Mouse (Mus musculus) forebrain, embryonic 11.5 days (tissue): ENCODE measurements around the gene Tulp4. TPM values are rescaled to one million over a fixed set of nuclear protein-coding genes. Genes with fewer than 3 reads are reported as not detected.
"Not testable (repeated sequence)": the region's sequence is repeated elsewhere in the genome, so short reads cannot be mapped to it uniquely, and the experiment has no call there.

ENCODE experiments used
- ATAC-seq: fragments of 200-750 bp; cut with Nextera tagmentation; replicated peaks from 2 replicates; pipeline ENCODE4 v1.8.0; 2017; ENCODE audit warnings: moderate TSS enrichment; ENCODE audit not compliant: low FRiP score
- DNase-seq: peaks from one replicate; pipeline ENCODE4 v3.0.0-alpha.2; 2017; ENCODE audit warnings: low spot score
- H3K27ac ChIP-seq: fragments of 300-500 bp; sonication (generic); 2 replicates; pipeline ENCODE4 v1.5.1; 2014; ENCODE audit warnings: low read depth, low read length
- H3K27me3 ChIP-seq: fragments of 300-500 bp; sonication (generic); 2 replicates; pipeline ENCODE4 v1.6.1; 2014; ENCODE audit warnings: mild to moderate bottlenecking, low read length, mixed read lengths; ENCODE audit not compliant: control insufficient read depth, insufficient read depth
- H3K36me3 ChIP-seq: fragments of 300-500 bp; sonication (generic); 2 replicates; pipeline ENCODE4 v1.6.1; 2014; ENCODE audit warnings: mild to moderate bottlenecking, low read length, moderate library complexity, mixed read lengths; ENCODE audit not compliant: control insufficient read depth, insufficient read depth
- H3K4me1 ChIP-seq: fragments of 300-500 bp; sonication (generic); replicated peaks from 2 replicates; pipeline ENCODE4 v1.6.1; 2014; ENCODE audit warnings: low read length, mixed read lengths; ENCODE audit not compliant: control insufficient read depth, insufficient read depth
- H3K4me2 ChIP-seq: fragments of 300-500 bp; sonication (generic); 2 replicates; pipeline ENCODE4 v1.6.1; 2014; ENCODE audit warnings: low read depth, mild to moderate bottlenecking, low read length, moderate library complexity, mixed read lengths; ENCODE audit not compliant: severe bottlenecking
- H3K4me3 ChIP-seq: fragments of 300-500 bp; sonication (generic); 2 replicates; pipeline ENCODE4 v1.5.1; 2014; ENCODE audit warnings: low read depth, low read length
- H3K9ac ChIP-seq: fragments of 300-500 bp; sonication (generic); 2 replicates; pipeline ENCODE4 v1.6.1; 2014; ENCODE audit warnings: low read length
- H3K9me3 ChIP-seq: fragments of 300-500 bp; sonication (generic); 2 replicates; pipeline ENCODE4 v1.6.1; 2016; ENCODE audit warnings: low read length, mixed read lengths; ENCODE audit not compliant: control insufficient read depth
- WGBS: fragments of 180-500 bp; shearing (Covaris S2); extraction: QIAGEN DNeasy Blood & Tissue Kit; methylation state at CpG from one replicate; pipeline ENCODE4 v1.1.7; 2014; 5-methylcytosine and 5-hydroxymethylcytosine counted together
- polyA plus RNA-seq: library from polyadenylated mRNA; unstranded; fragments of >200 nt; fragmentation: Nextera tagmentation; extraction: Ambion mirVana; gene quantifications from 2 replicates; pipeline ENCODE4 v1.2.1, GENCODE M21; 2014

Gene Tulp4
- polyA plus RNA-seq, 1 experiment from 2014 or later, result 110 TPM

GRCm38 (mm10) chr17:6256400-6257069 lies 150.3 kb downstream of the Tulp4 start, which contains the start of gene Tmem181a:
Gene Tmem181a, plus strand, starts transcription at chr17:6256860.
- not testable (repeated sequence) for H3K36me3 ChIP-seq, H3K9ac ChIP-seq, H3K4me3 ChIP-seq, H3K27me3 ChIP-seq, H3K27ac ChIP-seq, DNase-seq, H3K9me3 ChIP-seq, H3K4me1 ChIP-seq
- WGBS, result 0% methylated on average over 7 of the region's 51 CpGs
- peak; percentile 71 for ATAC-seq
- H3K4me2 ChIP-seq, result peak within 1 kb of the TSS; percentile 38; the same call in 1 of the 2 replicates

- DNase-seq (peak; percentile 29), ATAC-seq (0 out of 2 replicates have a peak, but pooled peaks have one; percentile 15)
- H3K4me1 ChIP-seq, H3K9me3 ChIP-seq, H3K36me3 ChIP-seq, H3K27me3 ChIP-seq, H3K4me3 ChIP-seq, H3K9ac ChIP-seq, H3K27ac ChIP-seq: not testable (repeated sequence)
- H3K4me2 ChIP-seq, result peak overlapping the region; percentile 38; the same call in 1 of the 2 replicates
- 4% methylated on average over 3 of the region's 20 CpGs for WGBS
Observed at GRCm38 (mm10) chr17:6257070-6257456, 150.8 kb downstream of the Tulp4 start.

- Histone ChIP-seq H3K4me2 (peak overlapping the region; percentile 55), H3K9ac (peak overlapping the region; percentile 52), H3K4me3 (peak overlapping the region; percentile 49)
- not testable (repeated sequence) for H3K9me3 ChIP-seq, H3K36me3 ChIP-seq, H3K27ac ChIP-seq, H3K27me3 ChIP-seq, H3K4me1 ChIP-seq
- under 1% methylated on average over 40 of the region's 84 CpGs for WGBS
- peak; percentile 53 for DNase-seq
- peak; percentile 90 for ATAC-seq
Observed at GRCm38 (mm10) chr17:6269876-6270831, 163.9 kb downstream of the Tulp4 start.

- peak overlapping the region; percentile 55 for H3K4me2 ChIP-seq
- peak overlapping the region; percentile 52 for H3K9ac ChIP-seq
- not testable (repeated sequence) for ATAC-seq, H3K36me3 ChIP-seq, H3K27me3 ChIP-seq, H3K4me1 ChIP-seq, H3K9me3 ChIP-seq, H3K27ac ChIP-seq
- WGBS, result under 1% methylated on average over 25 of the region's 25 CpGs
- peak; percentile 62 for DNase-seq
- H3K4me3 ChIP-seq, result peak overlapping the region; percentile 49
Observed at GRCm38 (mm10) chr17:6270840-6271239, 164.6 kb downstream of the Tulp4 start.

- not testable (repeated sequence) for H3K4me2 ChIP-seq, ATAC-seq, H3K9me3 ChIP-seq, H3K27ac ChIP-seq, H3K4me1 ChIP-seq, H3K27me3 ChIP-seq, H3K9ac ChIP-seq, H3K36me3 ChIP-seq, H3K4me3 ChIP-seq
- WGBS, result 89% methylated on average over 6 of the region's 6 CpGs
- peak; percentile 8 for DNase-seq
Observed at GRCm38 (mm10) chr17:6271970-6272369, 165.7 kb downstream of the Tulp4 start.

GRCm38 (mm10) chr17:6274693-6275092 lies 168.5 kb downstream of the Tulp4 start:
- H3K9ac ChIP-seq, H3K27ac ChIP-seq, ATAC-seq, H3K27me3 ChIP-seq, H3K4me2 ChIP-seq, H3K36me3 ChIP-seq, H3K9me3 ChIP-seq, H3K4me1 ChIP-seq, H3K4me3 ChIP-seq: not testable (repeated sequence)
- peak; percentile 4 for DNase-seq
- WGBS, result 94% methylated on average over 4 of the region's 6 CpGs

GRCm38 (mm10) chr17:6279205-6279604 lies 173.0 kb downstream of the Tulp4 start:
- not testable (repeated sequence) for H3K4me1 ChIP-seq, H3K9me3 ChIP-seq, H3K9ac ChIP-seq, H3K27ac ChIP-seq, H3K4me3 ChIP-seq, H3K36me3 ChIP-seq, ATAC-seq, H3K27me3 ChIP-seq, H3K4me2 ChIP-seq
- 68% methylated on average over 8 of the region's 8 CpGs for WGBS
- DNase-seq, result peak; percentile 28

GRCm38 (mm10) chr17:6279772-6280171 lies 173.5 kb downstream of the Tulp4 start:
- not testable (repeated sequence) for DNase-seq, H3K36me3 ChIP-seq, H3K27me3 ChIP-seq, ATAC-seq, H3K4me1 ChIP-seq, H3K4me2 ChIP-seq, H3K4me3 ChIP-seq, H3K9ac ChIP-seq, H3K9me3 ChIP-seq, H3K27ac ChIP-seq
- WGBS, result 97% methylated on average over 8 of the region's 10 CpGs
